Mouse (Mus musculus): ENCODE measurements around the gene Pld2.
"Not testable (repeated sequence)": the region's sequence is repeated elsewhere in the genome, so short reads cannot be mapped to it uniquely, and the experiment has no call there.

The Pld2 gene

GRCm38 (mm10) chr11:70539877-70540587 lies at the start of gene Pld2:
Gene Pld2, plus strand, starts transcription at chr11:70540064.
- DNase-seq (ENCODE audit: low spot score in 2 of 2): peak; percentile 73 to 81

- no peak for DNase-seq (ENCODE audit: low spot score in 2 of 2)
Observed at GRCm38 (mm10) chr11:70499566-70500475, 40.0 kb upstream of the Pld2 start.

DNA sequence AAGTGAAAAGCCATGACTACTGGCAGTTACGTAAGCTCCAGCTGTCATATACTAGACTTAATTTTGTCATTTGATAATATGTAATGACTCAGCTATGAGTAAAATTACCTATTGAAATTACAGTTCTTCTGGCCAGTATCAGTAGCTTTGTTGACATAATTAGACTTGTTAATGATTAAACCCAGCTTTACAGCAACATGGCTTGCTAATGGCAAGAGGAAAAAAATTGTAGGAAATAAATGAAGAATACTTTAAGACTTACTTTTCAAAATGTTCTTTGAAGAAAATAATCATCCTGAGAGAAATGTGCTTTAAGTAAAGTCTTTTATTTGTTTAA lies 39.4 kb upstream of the Pld2 start:
- no peak for DNase-seq (ENCODE audit: low spot score in 2 of 2)

DNA sequence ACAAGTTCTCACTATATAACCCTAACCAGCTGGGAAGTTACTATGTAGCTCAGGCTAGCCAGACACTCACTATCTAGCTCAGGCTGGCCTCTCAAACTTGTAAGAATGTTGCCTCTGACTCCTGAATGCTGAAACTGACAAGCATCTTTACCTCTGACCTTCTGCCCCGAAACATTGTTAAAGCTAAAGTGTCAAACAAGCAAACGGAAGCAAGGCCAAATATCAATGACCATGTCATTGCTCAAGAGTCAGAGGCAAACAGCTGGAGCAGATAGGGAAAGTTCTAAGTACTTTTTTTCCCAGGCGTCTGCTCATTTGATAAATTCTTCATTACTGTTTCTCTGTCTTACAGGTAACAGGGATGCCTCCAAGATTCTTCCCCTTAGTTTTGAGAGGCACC lies 37.8 kb upstream of the Pld2 start:
- DNase-seq (ENCODE audit: low spot score in 2 of 2): no peak

GRCm38 (mm10) chr11:70504970-70505369 lies 34.9 kb upstream of the Pld2 start, which contains the start of gene Tm4sf5:
Gene Tm4sf5, plus strand, starts transcription at chr11:70505244.
- DNase-seq (ENCODE audit: low spot score in 2 of 2): no peak

DNA sequence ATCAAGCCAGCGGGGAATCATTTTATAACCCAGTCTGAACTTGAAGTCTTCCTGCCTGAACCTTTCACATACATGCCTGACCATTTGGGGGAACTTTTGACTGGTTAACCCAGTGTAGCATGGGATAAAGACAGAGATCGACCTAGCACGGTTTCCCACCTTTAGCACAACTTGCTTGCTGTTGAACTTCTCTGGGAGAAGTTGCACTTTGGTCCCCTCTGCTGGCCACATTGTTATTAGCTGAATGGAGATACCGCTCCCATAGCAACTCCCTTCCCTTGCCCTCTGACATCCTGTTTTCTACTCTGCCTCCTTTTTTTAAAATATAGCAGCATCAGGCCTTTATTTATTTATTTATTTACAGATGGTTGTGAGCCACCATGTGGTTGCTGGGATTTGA lies 33.5 kb upstream of the Pld2 start:
- peak; percentile 44 to 66 for DNase-seq (ENCODE audit: low spot score in 2 of 2)

- no peak for DNase-seq (ENCODE audit: low spot score in 2 of 2)
Observed at GRCm38 (mm10) chr11:70506962-70507515, 32.8 kb upstream of the Pld2 start.

- DNase-seq (ENCODE audit: low spot score in 2 of 2): peak; percentile 33 to 58
Observed at GRCm38 (mm10) chr11:70509753-70510564, 29.9 kb upstream of the Pld2 start.

GRCm38 (mm10) chr11:70511242-70511641 lies 28.6 kb upstream of the Pld2 start:
- DNase-seq (ENCODE audit: low spot score in 2 of 2): no peak

DNA sequence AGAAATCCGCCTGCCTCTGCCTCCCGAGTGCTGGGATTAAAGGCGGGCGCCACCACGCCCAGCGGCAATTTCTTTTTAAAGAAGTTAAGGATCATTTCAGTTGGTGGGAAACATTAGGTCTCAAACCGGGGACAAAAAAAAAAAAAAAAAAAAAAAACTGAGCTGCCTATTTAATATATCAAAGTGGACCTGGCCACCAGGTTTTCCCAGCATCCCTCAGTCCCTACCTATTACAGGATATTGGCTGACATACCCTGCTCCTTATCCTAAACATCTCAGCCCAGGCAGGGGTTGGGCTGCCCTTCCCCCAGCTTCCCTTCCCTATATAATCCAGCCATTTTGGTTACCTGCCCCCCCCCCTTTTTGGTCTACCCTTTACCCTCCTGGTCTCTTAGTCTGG lies 28.0 kb upstream of the Pld2 start:
- no peak for DNase-seq (ENCODE audit: low spot score in 2 of 2)

DNA sequence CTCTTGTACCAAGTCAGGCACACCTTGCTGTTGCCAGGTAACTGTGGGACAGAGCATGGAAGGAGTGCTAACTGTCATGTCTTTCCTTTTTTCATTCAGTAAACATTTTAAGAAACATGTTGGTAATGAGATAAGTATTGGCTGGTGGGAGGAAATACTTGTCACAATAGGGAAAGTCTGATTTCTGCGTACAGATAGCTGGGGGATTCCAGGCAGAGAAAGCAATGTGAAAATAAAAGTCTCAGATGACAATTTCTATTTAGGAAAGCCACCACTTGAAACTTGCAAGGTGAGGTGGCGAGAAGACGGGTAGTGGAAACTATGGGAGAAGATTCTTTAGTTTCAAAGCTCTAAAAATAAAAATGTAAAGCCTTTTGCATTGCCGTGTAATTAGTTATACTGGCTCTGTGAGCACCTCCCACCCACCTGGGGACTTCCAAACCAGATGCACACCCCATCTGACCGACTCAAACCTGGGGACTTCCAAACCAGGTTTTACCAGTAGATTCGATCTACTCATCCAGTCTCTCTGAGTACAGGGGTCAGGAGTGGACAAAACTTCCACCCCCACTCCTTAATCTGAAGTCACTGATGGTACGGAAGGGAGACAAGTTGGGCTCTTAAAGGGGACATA lies 27.0 kb upstream of the Pld2 start:
- no peak for DNase-seq (ENCODE audit: low spot score in 2 of 2)

- no peak for DNase-seq (ENCODE audit: low spot score in 2 of 2)
Observed at GRCm38 (mm10) chr11:70513520-70513919, 26.3 kb upstream of the Pld2 start.

DNA sequence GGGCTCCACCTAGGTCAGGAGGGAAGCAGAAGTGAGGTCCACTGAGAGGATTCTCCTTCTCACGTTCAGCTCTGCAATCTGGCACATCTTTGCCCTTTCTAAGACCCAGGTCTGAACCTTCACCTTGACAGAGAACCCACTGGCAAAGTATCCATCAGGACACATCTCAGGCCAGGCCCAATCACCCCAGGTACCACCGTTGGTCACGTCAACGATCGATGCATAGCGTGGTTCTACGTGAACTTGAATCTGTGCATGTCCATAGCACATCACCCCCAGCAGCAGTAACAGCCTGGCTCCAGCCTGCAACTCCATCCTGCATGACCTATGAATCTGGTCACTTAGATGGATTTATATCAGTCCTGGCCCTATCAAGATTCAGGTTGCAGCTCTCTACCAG lies 25.6 kb upstream of the Pld2 start, which contains the start of gene Vmo1:
Gene Vmo1, minus strand, starts transcription at position 329 of the 400 bp plus-strand sequence.
- DNase-seq (ENCODE audit: low spot score in 2 of 2): no peak

GRCm38 (mm10) chr11:70516352-70516751 lies 23.5 kb upstream of the Pld2 start:
- peak; percentile 24 to 43 for DNase-seq (ENCODE audit: low spot score in 2 of 2)

DNA sequence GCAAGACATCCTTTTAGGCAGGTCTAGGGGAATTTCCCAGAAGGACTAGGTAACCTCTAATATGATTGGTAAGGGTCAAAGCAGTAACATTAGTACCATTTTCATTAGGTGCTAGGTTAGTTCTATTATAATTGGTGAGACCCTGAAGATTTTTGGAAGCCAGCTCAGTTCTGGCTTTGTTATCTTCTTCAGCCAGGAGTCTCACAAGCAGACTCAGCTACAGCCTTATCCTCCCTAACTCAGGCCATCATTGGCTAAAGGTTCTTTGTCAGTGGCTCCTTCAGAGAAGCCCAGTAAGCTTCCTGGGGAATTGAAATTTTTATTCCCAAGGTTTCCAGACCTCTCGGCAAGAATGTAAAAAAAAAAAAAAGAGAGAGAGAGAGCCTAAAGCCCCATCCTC lies 21.4 kb upstream of the Pld2 start:
- DNase-seq (ENCODE audit: low spot score in 2 of 2): no peak

- DNase-seq (ENCODE audit: low spot score in 2 of 2): no peak
Observed at GRCm38 (mm10) chr11:70518923-70519322, 20.9 kb upstream of the Pld2 start, which contains the start of gene Gltpd2. Gene Gltpd2, plus strand, starts transcription at chr11:70519196.

DNA sequence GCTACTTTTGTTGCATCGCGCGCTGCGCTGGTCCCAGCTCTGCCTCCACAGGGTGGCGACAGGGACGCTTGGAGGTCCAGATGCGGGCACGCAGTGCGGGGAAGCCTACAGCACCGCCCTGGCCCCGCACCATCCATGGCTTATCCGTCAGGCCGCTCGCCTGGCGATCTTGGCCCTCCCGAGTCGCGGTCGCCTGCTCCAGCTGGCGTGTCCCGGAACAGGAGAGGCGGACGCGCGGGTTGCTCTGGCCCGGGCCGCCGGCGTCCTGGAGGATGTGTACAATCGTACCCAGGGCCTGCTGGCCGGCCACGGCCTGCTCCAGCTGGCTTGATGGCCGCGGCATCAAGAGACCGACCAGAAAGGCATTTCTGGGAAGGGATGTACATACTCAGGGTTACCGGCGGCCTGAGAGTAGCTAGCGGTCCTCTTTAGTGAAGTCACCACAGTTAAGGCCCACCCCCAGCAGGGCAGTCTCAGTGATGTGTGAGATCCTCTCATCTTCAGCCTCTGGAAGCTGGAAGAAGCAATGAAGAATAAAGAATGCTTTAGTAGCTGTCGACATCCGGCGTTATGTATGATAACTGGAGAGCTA lies 19.6 kb upstream of the Pld2 start:
- no peak for DNase-seq (ENCODE audit: low spot score in 2 of 2)

DNA sequence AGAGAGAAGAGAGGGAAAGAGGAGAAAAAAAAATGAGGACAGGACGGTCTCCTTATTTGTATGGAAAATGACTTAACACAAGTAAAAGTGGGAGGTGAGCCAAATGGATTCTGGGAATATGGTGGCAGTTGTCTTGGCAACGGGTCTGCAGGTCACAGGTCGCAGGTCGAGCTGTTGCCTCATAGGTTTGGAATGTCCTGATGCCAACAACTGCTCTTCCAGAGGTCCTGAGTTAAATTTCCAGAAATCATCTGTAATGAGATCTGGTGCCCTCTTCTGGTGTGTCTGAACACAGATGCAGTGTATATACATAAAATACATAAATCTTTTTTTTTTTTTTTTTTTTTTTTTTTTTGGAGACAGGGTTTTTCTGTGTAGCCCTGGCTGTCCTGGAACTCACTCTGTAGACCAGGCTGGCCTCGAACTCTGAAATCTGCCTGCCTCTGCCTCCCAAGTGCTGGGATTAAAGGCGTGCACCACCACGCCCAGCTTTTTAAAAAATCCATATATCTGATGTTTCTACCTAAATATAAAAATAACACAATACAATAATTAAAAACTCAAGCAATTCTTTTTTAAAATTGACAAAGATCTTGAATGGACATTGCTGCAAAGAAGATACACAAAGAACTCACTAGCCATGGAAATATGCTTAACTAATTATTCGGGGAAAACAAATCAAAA lies 16.4 kb upstream of the Pld2 start:
- not testable (repeated sequence) for DNase-seq (ENCODE audit: low spot score in 2 of 2)

DNA sequence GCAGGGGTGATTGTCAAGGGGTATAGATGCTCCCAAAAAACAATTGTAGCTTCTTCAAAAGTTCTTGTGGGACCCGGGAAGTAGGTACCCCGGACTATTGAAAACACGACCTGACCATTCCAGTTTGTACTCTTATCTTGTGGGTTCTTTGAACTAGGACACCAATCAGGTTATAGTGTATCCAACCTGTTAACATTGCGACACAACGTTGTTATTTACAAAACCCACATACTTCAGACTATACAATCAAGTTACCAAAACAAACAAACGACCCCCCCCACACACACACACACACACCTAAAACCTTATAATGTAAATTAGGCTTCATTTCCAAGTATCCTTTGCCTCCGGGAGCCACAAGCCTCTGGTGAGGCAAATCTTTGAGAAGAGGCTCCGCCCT lies 15.1 kb upstream of the Pld2 start:
- DNase-seq (ENCODE audit: low spot score in 2 of 2): no peak

- DNase-seq (ENCODE audit: low spot score in 2 of 2): peak; percentile 88 to 89
Observed at GRCm38 (mm10) chr11:70525184-70525678, 14.6 kb upstream of the Pld2 start, which contains the start of gene Psmb6. Gene Psmb6, plus strand, starts transcription at chr11:70525367.
